Mouse (Mus musculus): Measurements from ENCODE around the gene Itga9. TPM values are rescaled to one million over a fixed set of nuclear protein-coding genes. Genes with fewer than 3 reads are reported as not detected.

The Itga9 gene
- polyA plus RNA-seq, 1 experiment = 9.0 TPM

DNA sequence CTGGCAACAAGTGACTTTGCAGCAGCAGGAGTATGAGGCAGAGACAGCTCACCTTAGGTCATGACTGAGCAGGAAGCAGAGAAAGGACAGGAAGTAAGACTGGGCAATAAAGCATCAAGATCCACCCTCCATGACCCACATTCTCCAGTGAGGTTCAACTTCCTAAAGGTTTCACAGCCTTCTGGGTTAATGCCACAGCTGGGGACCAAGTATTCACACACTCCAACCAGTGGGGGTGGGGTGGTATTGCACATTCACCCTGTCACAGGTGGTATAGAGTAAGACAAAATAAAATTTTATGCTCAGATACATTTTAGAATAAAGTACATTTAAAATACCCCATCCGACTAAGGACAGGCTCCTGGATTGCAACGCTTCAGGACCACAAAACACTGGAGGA, 112.0 kb downstream of the Itga9 start:
- H3K27me3 ChIP-seq (ENCODE audit: control insufficient read depth, insufficient read depth, low read length) = no peaks in the 10 kb centered on the region
- peak; percentile 53 for DNase-seq
- WGBS = 94% methylated on average over 2 of the region's 2 CpGs
- no peak overlapping the region for H3K27ac ChIP-seq (ENCODE audit: control insufficient read depth, insufficient read depth, low read length)
- no peak overlapping the region for H3K4me3 ChIP-seq (ENCODE audit: control insufficient read depth, insufficient read depth, low read length)
- no peak for TF ChIP-seq CTCF (IDR thresholded peaks at IDR 0.05; ENCODE audit: borderline replicate concordance, control insufficient read depth, extremely low read depth, insufficient read depth, low read length, poor library complexity)
- no peak for TF ChIP-seq POLR2A (IDR thresholded peaks at IDR 0.05; ENCODE audit: control insufficient read depth, extremely low read depth, insufficient read depth, low read length, poor library complexity)
- no peaks in the 10 kb centered on the region for H3K36me3 ChIP-seq (ENCODE audit: control insufficient read depth, insufficient read depth, low read length)
- H3K4me1 ChIP-seq (replicated peaks; ENCODE audit: control insufficient read depth, insufficient read depth, low read length) = peaks cover 27% of the 10 kb centered on the region

DNA sequence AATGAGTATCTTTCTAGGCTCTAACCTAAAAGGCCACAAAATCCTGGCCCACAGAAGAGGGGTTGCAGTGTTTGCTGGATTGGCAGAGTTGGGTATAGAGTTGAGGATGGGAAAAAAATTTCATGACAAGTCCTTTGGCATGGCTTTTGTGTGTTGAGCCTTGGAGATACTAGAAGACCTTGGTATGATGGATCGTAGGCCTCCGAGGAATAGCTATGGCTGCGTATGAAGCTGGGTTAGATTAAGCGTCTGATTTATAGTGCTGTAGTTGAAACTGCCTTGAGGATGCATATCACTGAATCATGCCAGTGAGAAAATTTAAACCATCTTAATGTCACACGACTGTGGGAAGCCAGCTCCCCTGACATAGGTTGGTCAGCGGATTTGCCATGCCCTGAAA, 114.6 kb downstream of the Itga9 start:
- WGBS = over 99% methylated on average over 6 of the region's 6 CpGs
- TF ChIP-seq CTCF (IDR thresholded peaks at IDR 0.05; ENCODE audit: borderline replicate concordance, control insufficient read depth, extremely low read depth, insufficient read depth, low read length, poor library complexity) (no peak), POLR2A (IDR thresholded peaks at IDR 0.05; ENCODE audit: control insufficient read depth, extremely low read depth, insufficient read depth, low read length, poor library complexity) (no peak)
- DNase-seq = no peak
- Histone ChIP-seq H3K27ac (ENCODE audit: control insufficient read depth, insufficient read depth, low read length) (no peak overlapping the region), H3K4me1 (replicated peaks; ENCODE audit: control insufficient read depth, insufficient read depth, low read length) (peaks cover 24% of the 10 kb centered on the region), H3K27me3 (ENCODE audit: control insufficient read depth, insufficient read depth, low read length) (no peaks in the 10 kb centered on the region), H3K4me3 (ENCODE audit: control insufficient read depth, insufficient read depth, low read length) (no peak overlapping the region), H3K36me3 (ENCODE audit: control insufficient read depth, insufficient read depth, low read length) (no peaks in the 10 kb centered on the region)

DNA sequence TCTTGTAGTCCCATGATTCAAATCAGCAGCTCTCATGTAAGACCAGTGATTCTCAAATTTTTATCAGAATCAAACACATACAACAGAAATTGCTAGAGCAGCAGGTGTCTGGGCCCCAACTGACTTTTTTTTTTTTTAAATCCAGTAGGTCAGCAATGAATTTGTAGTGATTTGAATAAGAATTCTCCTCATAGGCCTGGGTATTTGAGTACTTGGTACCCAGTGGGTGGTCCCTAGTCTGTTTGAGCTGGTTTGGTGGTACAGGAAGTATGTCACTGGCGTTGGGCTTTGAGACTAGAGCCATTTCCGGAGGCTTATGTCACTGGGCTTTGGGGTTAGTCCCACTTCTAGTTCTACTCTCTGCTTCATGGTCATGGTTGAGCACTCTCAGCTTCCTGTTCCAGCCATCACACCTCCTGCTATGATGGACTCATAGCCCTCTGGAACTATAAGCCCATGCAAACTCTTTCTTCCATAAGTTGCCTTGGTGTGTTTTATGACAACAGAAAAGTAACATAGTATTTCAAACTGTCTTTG, 116.4 kb downstream of the Itga9 start:
- no peak for DNase-seq

DNA sequence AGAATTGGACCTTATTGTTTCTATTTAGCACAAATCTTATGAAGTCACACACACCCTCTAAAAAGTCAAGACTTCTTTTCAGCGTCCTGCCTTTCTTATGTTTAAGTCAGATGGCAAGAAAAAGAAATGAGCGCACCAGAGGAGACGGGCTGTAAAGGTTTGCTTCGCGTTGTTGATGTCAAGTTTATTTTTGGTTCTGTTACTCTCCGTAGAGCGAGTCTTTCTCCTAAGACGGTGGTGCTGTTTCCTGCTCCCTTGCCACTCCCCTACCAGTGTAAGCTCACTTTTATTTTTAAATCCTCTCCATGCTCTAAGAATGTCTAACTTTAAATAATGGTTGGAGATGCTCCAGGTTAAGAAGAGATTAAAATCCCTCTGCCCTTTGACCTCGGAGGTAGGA, 118.6 kb downstream of the Itga9 start:
- DNase-seq = no peak
- Histone ChIP-seq H3K4me1 (replicated peaks; ENCODE audit: control insufficient read depth, insufficient read depth, low read length) (peaks cover 46% of the 10 kb centered on the region), H3K27ac (ENCODE audit: control insufficient read depth, insufficient read depth, low read length) (peak overlapping the region; percentile 79), H3K36me3 (ENCODE audit: control insufficient read depth, insufficient read depth, low read length) (no peaks in the 10 kb centered on the region), H3K4me3 (ENCODE audit: control insufficient read depth, insufficient read depth, low read length) (no peak overlapping the region), H3K27me3 (ENCODE audit: control insufficient read depth, insufficient read depth, low read length) (no peaks in the 10 kb centered on the region)
- no peak for TF ChIP-seq POLR2A (IDR thresholded peaks at IDR 0.05; ENCODE audit: control insufficient read depth, extremely low read depth, insufficient read depth, low read length, poor library complexity)
- no peak for TF ChIP-seq CTCF (IDR thresholded peaks at IDR 0.05; ENCODE audit: borderline replicate concordance, control insufficient read depth, extremely low read depth, insufficient read depth, low read length, poor library complexity)
- WGBS = 29% methylated on average over 9 of the region's 9 CpGs

More for the DNA sequence above, 116.4 kb downstream of the Itga9 start:
- Histone ChIP-seq H3K4me1 (replicated peaks; ENCODE audit: control insufficient read depth, insufficient read depth, low read length) (peaks cover 38% of the 10 kb centered on the region), H3K27me3 (ENCODE audit: control insufficient read depth, insufficient read depth, low read length) (no peaks in the 10 kb centered on the region), H3K27ac (ENCODE audit: control insufficient read depth, insufficient read depth, low read length) (no peak overlapping the region), H3K36me3 (ENCODE audit: control insufficient read depth, insufficient read depth, low read length) (no peaks in the 10 kb centered on the region), H3K4me3 (ENCODE audit: control insufficient read depth, insufficient read depth, low read length) (no peak overlapping the region)
- WGBS = 52% methylated on average over 2 of the region's 2 CpGs
- no peak for TF ChIP-seq POLR2A (IDR thresholded peaks at IDR 0.05; ENCODE audit: control insufficient read depth, extremely low read depth, insufficient read depth, low read length, poor library complexity)
- no peak for TF ChIP-seq CTCF (IDR thresholded peaks at IDR 0.05; ENCODE audit: borderline replicate concordance, control insufficient read depth, extremely low read depth, insufficient read depth, low read length, poor library complexity)

DNA sequence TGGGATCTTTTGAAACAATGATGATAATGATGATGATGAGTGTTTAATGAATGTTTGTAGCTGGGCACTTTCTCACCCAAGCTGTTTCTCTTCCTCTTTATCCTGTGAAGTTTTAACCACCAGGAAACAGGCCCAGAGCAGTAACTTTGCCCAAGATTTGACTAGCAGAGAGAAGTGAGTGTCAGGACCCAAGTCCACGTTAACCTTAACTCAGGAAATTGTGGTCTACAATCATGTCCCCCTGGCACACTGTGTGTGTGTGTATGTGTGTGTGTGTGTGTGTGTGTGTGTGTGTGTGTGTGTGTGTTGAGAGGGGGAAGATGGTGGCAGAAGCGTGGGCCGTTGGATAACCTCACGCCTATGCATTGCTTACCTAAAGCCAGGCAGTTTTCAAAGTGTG, 120.1 kb downstream of the Itga9 start:
- Histone ChIP-seq H3K36me3 (ENCODE audit: control insufficient read depth, insufficient read depth, low read length) (no peaks in the 10 kb centered on the region), H3K4me3 (ENCODE audit: control insufficient read depth, insufficient read depth, low read length) (no peak overlapping the region), H3K4me1 (replicated peaks; ENCODE audit: control insufficient read depth, insufficient read depth, low read length) (peaks cover 50% of the 10 kb centered on the region), H3K27ac (ENCODE audit: control insufficient read depth, insufficient read depth, low read length) (no peak overlapping the region), H3K27me3 (ENCODE audit: control insufficient read depth, insufficient read depth, low read length) (no peaks in the 10 kb centered on the region)
- WGBS = 42% methylated on average over 4 of the region's 4 CpGs
- no peak for TF ChIP-seq POLR2A (IDR thresholded peaks at IDR 0.05; ENCODE audit: control insufficient read depth, extremely low read depth, insufficient read depth, low read length, poor library complexity)
- no peak for TF ChIP-seq CTCF (IDR thresholded peaks at IDR 0.05; ENCODE audit: borderline replicate concordance, control insufficient read depth, extremely low read depth, insufficient read depth, low read length, poor library complexity)
- no peak for DNase-seq

DNA sequence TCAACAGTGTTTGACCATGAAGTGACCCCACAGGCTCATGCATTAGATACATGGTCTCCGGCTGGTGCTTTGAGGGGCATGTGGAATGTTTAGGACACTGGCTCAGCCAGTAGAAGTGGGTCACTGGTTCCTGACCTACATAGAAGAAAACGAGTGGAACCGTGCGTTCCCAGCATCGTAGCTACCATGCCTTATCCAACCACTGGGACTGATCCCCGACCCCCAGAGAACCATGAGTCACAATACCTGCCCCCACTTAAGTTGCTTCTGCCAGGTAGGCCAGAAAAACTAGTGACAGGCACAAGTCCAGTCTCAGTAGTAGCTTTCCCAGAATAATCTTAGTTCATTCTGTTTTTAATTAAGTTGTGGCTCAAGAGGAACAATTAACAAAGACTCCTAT, 121.8 kb downstream of the Itga9 start:
- TF ChIP-seq POLR2A (IDR thresholded peaks at IDR 0.05; ENCODE audit: control insufficient read depth, extremely low read depth, insufficient read depth, low read length, poor library complexity) = no peak
- no peak for TF ChIP-seq CTCF (IDR thresholded peaks at IDR 0.05; ENCODE audit: borderline replicate concordance, control insufficient read depth, extremely low read depth, insufficient read depth, low read length, poor library complexity)
- DNase-seq = no peak
- Histone ChIP-seq H3K4me3 (ENCODE audit: control insufficient read depth, insufficient read depth, low read length) (no peak overlapping the region), H3K27ac (ENCODE audit: control insufficient read depth, insufficient read depth, low read length) (no peak overlapping the region), H3K27me3 (ENCODE audit: control insufficient read depth, insufficient read depth, low read length) (no peaks in the 10 kb centered on the region), H3K4me1 (replicated peaks; ENCODE audit: control insufficient read depth, insufficient read depth, low read length) (peaks cover 53% of the 10 kb centered on the region), H3K36me3 (ENCODE audit: control insufficient read depth, insufficient read depth, low read length) (no peaks in the 10 kb centered on the region)
- WGBS = 95% methylated on average over 6 of the region's 6 CpGs

DNA sequence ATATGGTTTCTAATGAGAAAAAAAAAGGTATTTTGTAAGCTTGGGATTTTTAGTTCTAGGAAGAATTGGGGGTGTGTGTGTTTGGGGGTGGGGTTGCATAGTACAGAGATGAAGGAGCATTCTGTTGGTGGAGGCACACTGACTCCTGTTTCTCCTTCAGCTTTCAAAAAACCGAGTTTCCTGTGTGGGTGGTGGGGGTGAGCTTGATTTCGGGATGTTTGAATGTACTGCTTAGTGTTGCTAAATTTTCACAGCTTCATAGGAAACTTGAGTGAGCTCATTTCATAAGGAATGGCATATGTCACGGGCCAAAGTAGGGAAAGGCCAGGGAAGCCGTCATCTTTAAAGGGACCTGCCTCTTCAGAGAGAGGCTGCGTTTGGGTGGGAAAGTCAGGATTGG, 122.5 kb downstream of the Itga9 start:
- H3K36me3 ChIP-seq (ENCODE audit: control insufficient read depth, insufficient read depth, low read length) = no peaks in the 10 kb centered on the region
- peak overlapping the region; percentile 42; the same call in 1 of the 2 replicates for H3K27ac ChIP-seq (ENCODE audit: control insufficient read depth, insufficient read depth, low read length)
- peaks cover 53% of the 10 kb centered on the region for H3K4me1 ChIP-seq (replicated peaks; ENCODE audit: control insufficient read depth, insufficient read depth, low read length)
- H3K27me3 ChIP-seq (ENCODE audit: control insufficient read depth, insufficient read depth, low read length) = no peaks in the 10 kb centered on the region
- H3K4me3 ChIP-seq (ENCODE audit: control insufficient read depth, insufficient read depth, low read length) = no peak overlapping the region
- TF ChIP-seq CTCF (IDR thresholded peaks at IDR 0.05; ENCODE audit: borderline replicate concordance, control insufficient read depth, extremely low read depth, insufficient read depth, low read length, poor library complexity) (no peak), POLR2A (IDR thresholded peaks at IDR 0.05; ENCODE audit: control insufficient read depth, extremely low read depth, insufficient read depth, low read length, poor library complexity) (no peak)
- WGBS = 50% methylated on average over 5 of the region's 5 CpGs
- DNase-seq = peak; percentile 49

All from thymus, adult 2 months (tissue).